Mouse (Mus musculus): ENCODE measurements around the gene Gcc1.

Gene Gcc1

GRCm38 (mm10) chr6:28422651-28423290 is 5.4 kb downstream of the Gcc1 start:
- no peak for DNase-seq (ENCODE audit: low spot score in 2 of 2)

DNA sequence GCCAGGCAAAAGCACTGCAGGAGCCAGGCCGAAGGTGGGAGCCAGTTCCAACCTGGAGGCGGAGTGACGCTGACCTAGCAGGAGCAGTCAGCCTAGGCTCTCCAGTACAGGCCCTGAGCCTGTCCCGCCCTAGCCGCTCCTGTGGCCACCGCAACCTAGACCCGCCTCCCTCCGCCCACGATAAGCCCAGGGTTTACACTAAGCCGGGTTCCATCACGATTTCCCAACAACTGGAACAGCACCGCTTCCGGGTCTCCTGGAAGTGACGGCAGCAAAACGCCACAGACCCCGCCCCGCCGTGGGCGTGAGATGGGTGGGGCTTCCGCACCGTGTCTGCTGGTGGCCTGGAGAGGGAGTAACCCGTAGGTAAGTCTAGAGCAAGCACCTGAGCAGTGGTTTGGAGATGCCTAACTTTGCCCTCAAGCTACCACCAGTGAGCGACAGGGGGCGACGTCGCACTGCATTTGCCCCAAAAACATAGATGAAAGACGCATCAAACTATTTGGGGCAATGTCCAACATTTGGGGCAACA is 6.7 kb downstream of the Gcc1 start:
- peak; percentile 92 to 96 for DNase-seq (ENCODE audit: low spot score in 2 of 2)

DNA sequence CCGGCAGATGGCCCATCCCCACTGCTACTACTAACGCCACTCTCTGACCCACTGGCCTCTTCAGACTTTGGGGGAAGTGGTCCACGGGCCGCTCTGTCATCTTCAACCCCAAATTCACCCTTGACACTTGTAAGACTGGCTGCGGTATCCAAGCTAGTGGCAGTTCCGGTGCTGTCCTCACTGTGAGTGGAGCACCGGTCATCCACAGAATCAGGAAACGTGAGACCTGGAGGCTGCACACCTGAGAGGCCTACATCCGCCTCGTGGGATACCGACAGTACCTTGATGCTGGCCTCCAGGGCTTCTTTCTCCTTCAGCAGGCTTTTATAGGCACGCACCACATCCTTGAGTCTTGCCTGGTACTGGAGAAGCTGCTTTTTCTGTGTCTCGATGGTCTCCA is 7.3 kb downstream of the Gcc1 start:
- DNase-seq (ENCODE audit: low spot score in 2 of 2), result no peak

DNA sequence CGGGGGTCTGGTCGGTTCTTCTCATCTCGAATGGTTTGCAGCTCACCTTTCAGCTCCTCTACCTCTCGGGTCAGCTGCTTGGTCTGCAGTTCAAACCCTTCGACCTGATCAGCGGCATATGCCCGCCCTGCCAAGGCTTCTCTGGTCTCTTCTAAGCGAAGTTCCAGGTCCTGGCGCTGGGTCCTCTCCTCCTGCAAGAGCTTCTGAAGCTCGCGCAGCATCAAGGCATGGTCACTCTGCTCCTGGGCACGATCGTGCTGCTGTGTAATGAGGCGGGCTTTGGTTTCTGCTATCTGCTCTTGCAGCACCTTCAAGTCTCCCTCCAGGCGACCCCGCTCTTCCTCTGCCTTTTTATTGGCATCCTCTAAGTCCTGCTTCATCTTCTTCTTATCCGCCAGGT is 7.8 kb downstream of the Gcc1 start:
- no peak for DNase-seq (ENCODE audit: low spot score in 2 of 2)

- no peak for DNase-seq (ENCODE audit: low spot score in 2 of 2)
These were observed 8.5 kb downstream of the Gcc1 start for GRCm38 (mm10) chr6:28419673-28420072.

- DNase-seq (ENCODE audit: low spot score in 2 of 2), result peak; percentile 92
These were observed 9.7 kb downstream of the Gcc1 start for GRCm38 (mm10) chr6:28418449-28418848.

DNA sequence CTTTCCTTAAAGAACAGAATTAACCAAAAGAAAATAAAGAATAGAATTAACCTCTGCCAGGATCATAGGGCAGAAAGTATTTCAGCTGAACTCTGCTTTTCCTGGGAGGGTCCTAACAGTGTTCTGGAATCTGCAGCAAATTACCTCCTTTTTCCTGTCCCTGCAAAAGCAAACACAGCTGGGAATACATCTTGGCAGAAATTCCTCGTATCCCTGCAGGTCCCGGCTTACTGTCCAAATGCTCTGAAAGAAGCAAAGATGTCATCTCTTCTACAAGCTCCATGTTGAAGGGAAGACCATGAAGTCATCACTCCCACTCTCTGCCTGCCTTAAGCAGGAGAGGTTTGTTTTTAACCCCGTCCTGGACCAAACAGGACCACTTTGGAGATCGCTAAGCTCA is 11.2 kb downstream of the Gcc1 start:
- peak; percentile 43 to 71 for DNase-seq (ENCODE audit: low spot score in 2 of 2)

- no peak for DNase-seq (ENCODE audit: low spot score in 2 of 2)
These were observed 17.0 kb downstream of the Gcc1 start for GRCm38 (mm10) chr6:28411236-28411635.

GRCm38 (mm10) chr6:28410053-28410452 is 18.1 kb downstream of the Gcc1 start:
- peak; percentile 53 to 66 for DNase-seq (ENCODE audit: low spot score in 2 of 2)

GRCm38 (mm10) chr6:28399791-28400190 is 28.4 kb downstream of the Gcc1 start:
- no peak for DNase-seq (ENCODE audit: low spot score in 2 of 2)

DNA sequence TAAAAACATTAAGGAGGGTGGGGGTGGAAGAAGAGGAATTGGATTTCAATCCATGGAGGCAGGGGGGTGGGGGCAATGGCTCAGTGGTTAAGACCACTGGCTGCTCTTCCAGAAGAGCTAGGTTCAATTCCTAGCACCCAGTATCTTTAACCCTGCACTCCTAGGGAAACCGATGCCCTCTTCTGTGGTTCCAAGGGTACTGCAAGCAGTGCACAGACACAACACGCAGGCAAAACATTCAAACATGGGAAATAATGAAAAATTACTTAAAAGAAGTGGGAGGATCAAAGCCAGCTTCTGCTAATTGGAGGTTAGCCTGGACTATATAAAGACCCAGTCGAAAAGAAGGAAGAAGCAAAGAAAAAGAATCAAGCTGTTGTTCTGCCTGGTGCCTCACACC is 29.5 kb downstream of the Gcc1 start:
- no peak for DNase-seq (ENCODE audit: low spot score in 2 of 2)

- DNase-seq (ENCODE audit: low spot score in 2 of 2), result no peak
These were observed 30.4 kb downstream of the Gcc1 start, which contains the start of gene Zfp800 for GRCm38 (mm10) chr6:28397681-28398203. Gene Zfp800, minus strand, starts transcription at chr6:28398005.

DNA sequence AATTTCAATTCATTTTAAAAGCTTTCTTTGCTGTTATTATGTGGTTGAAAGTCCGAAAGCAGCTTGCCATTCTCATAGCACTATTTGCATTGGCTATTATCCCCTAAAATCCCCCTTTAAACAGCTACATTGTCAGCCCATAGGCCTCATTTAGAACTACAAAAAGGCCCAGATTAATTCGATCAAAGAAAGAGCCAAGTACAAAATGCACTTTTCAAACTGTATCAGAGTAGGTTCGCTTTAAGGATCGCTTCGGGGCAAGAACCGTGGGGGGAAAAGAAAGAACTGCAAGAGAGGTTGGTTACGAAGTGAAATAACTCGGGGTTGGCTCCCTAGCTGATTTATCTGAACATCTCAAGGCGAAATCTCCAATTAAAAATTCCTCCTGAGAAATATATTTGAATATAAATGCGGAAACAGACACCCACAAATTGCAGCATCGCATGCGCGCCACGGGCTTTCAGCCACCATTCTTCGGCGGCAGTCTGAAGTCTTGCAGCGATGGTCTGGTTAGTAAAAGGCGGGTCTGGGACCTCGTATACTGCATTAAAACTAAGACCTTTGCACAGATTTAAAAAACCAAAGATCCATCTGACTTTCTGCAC is 31.2 kb downstream of the Gcc1 start:
- DNase-seq (ENCODE audit: low spot score in 2 of 2), result no peak

- no peak for DNase-seq (ENCODE audit: low spot score in 2 of 2)
These were observed 31.9 kb downstream of the Gcc1 start for GRCm38 (mm10) chr6:28396051-28396852.

DNA sequence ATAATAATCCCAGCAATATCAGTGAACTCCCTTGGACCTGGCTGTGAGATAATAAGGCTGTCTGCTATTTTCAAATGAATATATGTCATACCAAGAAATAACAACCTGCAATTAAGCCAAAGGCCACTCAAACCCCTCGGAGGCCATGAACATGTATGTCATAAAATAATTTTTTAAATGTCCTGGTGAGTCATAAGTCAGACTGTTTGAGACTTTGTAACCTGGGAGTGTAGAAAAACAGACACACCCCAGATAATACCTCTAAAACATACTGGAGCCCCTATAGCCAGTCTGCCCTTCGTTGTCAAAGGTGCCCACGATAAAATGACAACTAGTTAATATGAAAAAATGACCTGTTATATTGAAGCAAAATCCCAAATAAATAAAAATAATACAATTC is 39.2 kb downstream of the Gcc1 start:
- DNase-seq (ENCODE audit: low spot score in 2 of 2), result no peak

- no peak for DNase-seq (ENCODE audit: low spot score in 2 of 2)
These were observed 43.0 kb downstream of the Gcc1 start for GRCm38 (mm10) chr6:28385169-28385568.

- no peak for DNase-seq (ENCODE audit: low spot score in 2 of 2)
These were observed 46.2 kb downstream of the Gcc1 start for GRCm38 (mm10) chr6:28381983-28382382.

DNA sequence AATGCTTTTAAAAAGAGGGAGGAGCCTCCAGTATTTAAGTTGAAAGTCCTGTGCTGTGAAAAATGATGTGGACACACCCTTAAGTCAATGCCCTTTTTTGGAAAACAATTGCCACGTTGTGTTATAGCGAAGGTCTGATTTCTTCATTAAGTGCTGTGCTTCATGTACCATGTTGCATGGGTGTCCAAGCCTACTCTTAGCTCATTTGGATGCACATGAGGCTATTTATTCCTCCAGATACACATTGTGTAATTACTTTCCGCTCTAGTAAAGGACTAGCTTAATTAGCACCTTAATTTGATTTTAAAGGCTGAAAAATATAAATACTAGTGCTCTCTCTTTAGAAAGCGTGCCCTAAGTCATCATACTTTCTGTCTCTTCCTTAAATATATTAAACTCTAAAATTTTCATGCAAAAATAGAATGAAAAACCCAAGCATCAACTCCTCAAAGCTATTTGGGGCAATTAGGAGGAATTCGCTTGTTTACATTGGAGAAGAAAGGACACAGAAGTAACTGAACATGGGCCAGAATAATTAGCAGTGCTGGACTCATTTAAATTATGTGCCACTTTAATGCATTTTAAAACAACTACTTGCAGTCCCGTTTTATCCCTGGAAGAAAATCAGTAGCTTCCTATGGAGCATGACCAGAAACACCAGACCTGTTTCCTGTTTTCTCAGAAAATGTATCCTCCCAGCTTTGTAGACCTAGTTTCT is 58.1 kb downstream of the Gcc1 start:
- DNase-seq (ENCODE audit: low spot score in 2 of 2), result no peak

DNA sequence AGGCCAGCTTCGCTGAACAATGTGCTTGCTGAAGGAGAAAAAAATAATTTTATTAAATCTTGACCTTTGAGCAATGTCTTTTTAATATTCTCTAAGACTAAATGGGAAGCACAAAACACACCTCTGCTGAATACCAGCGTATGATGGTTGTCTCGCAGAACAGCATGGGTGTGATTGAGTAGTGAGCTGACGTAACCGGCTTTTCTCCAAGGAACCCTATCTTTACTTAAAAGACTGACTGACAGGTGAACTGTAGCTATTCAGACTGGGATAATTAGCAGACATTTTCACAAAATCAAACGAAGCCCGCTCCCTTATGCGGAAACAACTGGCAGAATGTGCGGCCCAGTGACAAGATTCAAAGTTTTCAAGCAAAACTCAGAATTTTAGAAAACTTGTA is 60.6 kb downstream of the Gcc1 start:
- DNase-seq (ENCODE audit: low spot score in 2 of 2), result no peak

All from heart, adult 9 months (tissue).